Mouse (Mus musculus) forebrain, embryonic 14.5 days (tissue): ENCODE results near the gene Gpt2. TPM values are rescaled to one million over a fixed set of nuclear protein-coding genes. Genes with fewer than 3 reads are reported as not detected.
A peak's percentile ranks its signal among the peaks of the same experiment; 100 is the strongest.

ENCODE experiments used
- ATAC-seq: fragments of 200-750 bp; cut with Nextera tagmentation; 2 replicates; pipeline ENCODE4 v1.8.0; 2017; ENCODE audit warnings: mild to moderate bottlenecking, moderate library complexity
- DNase-seq: peaks from one replicate; pipeline ENCODE4 v3.0.0-alpha.2; 2015; ENCODE audit warnings: low spot score
- H3K27ac ChIP-seq: fragments of 300-500 bp; sonication (generic); 2 replicates; pipeline ENCODE4 v1.5.1; 2014; ENCODE audit warnings: low read depth, mild to moderate bottlenecking, control low read depth, low read length, moderate library complexity
- H3K27me3 ChIP-seq: fragments of 300-500 bp; sonication (generic); replicated peaks from 2 replicates; pipeline ENCODE4 v1.6.1; 2014; ENCODE audit warnings: low read length, control low read depth, mixed read lengths; ENCODE audit not compliant: control insufficient read depth, insufficient read depth
- H3K36me3 ChIP-seq: fragments of 300-500 bp; sonication (generic); 2 replicates; pipeline ENCODE4 v1.6.1; 2014; ENCODE audit warnings: low read length, control low read depth; ENCODE audit not compliant: control insufficient read depth, insufficient read depth
- H3K4me1 ChIP-seq: fragments of 300-500 bp; sonication (generic); 2 replicates; pipeline ENCODE4 v1.6.1; 2014; ENCODE audit warnings: antibody characterized with exemption, low read length, control low read depth; ENCODE audit not compliant: control insufficient read depth, insufficient read depth
- H3K4me2 ChIP-seq: fragments of 300-500 bp; sonication (generic); 2 replicates; pipeline ENCODE4 v1.6.1; 2014; ENCODE audit warnings: mild to moderate bottlenecking, control low read depth, low read length
- H3K4me3 ChIP-seq: fragments of 300-500 bp; sonication (generic); 2 replicates; pipeline ENCODE4 v1.5.1; 2014; ENCODE audit warnings: low read depth, low read length, control low read depth
- H3K9ac ChIP-seq: fragments of 300-500 bp; sonication (generic); 2 replicates; pipeline ENCODE4 v1.6.1; 2014; ENCODE audit warnings: mild to moderate bottlenecking, low read length, control low read depth, moderate library complexity
- H3K9me3 ChIP-seq: fragments of 300-500 bp; sonication (generic); replicated peaks from 2 replicates; pipeline ENCODE4 v1.6.1; 2016; ENCODE audit warnings: low read length, control low read depth, mixed read lengths; ENCODE audit not compliant: control insufficient read depth
- WGBS: fragments of 180-500 bp; shearing (Covaris S2); extraction: QIAGEN DNeasy Blood & Tissue Kit; methylation state at CpG from one replicate; pipeline ENCODE4 v1.1.7; 2014; 5-methylcytosine and 5-hydroxymethylcytosine counted together
- polyA plus RNA-seq: library from polyadenylated mRNA; unstranded; fragments of >200 nt; fragmentation: Nextera tagmentation; extraction: Ambion mirVana; gene quantifications from 2 replicates; pipeline ENCODE4 v1.2.1, GENCODE M21; 2014

Gpt2 gene
- polyA plus RNA-seq, result 29.1 and 37.3 TPM in 2 replicates

DNA sequence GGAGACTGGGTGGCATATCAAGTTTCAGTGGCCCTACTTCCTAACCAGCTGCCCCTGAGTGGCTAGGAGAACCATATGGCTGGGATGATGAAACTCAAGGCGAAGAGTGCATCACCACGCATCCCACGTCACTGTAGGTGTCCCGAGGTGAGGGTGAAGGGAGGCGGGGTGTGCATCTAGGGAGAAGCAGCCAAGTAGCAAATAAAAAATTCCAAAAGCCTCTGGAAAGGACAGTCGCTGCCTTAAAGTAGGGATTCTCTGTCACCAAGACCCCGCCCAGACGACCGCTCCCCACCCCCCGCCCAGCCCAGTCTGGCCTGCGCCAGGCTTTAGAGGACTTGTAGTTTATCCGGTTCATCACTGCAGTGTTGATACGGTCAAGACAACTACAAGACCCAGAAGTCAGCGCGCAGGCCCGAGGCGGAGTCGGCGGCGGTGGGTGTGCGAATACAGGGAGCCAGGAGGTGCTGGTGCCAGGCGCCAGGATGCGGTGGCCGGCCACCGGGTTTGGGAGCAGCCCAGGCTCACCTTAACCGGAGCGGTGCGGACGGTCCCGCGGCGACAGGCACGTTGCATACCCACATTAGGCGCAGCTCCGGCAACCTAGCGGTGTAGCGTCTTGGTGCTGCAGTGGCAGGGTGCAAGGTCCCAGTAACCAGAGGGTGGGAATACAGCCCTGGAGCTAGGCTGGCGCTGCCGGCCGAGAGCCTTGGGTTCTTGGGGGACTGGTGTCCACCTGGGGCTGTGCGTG is at the start of gene Gpt2:
Gpt2 (plus strand) TSS at position 452 of the 751 bp plus-strand sequence.
- H3K9me3 ChIP-seq, result no peaks in the 10 kb centered on the region
- H3K9ac ChIP-seq, result peak within 1 kb of the TSS; percentile 87
- peak within 1 kb of the TSS; percentile 92 for H3K4me2 ChIP-seq
- ATAC-seq, result peak; percentile 99
- peak within 1 kb of the TSS; percentile 48 for H3K27ac ChIP-seq
- H3K4me1 ChIP-seq, result peaks cover 4% of the 10 kb centered on the region; the same call in 1 of the 2 replicates
- WGBS, result under 1% methylated on average over 41 of the region's 41 CpGs
- DNase-seq, result peak; percentile 97
- no peaks in the 10 kb centered on the region for H3K27me3 ChIP-seq
- peak within 1 kb of the TSS; percentile 79 for H3K4me3 ChIP-seq
- H3K36me3 ChIP-seq, result peaks cover 9% of the 10 kb centered on the region; the same call in 1 of the 2 replicates

DNA sequence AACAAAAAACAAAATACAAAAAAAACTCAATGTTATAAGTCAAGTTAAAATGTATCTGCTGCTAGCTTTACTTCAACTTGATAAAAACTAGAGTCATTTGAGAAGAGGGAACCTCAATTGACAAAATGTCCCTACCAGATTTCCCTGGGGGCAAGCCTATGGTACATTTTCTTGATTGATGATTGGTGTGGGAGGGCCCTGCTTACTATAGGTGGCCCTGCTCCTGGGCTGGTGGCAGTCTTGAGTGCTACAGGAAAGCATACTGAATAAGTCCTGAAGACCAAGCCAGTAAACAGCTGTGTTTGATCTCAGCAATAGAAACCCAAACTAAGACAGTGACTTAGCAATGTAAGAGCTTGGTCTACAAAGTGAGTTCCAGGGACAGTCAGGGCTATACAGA is 48.3 kb upstream of the Gpt2 start:
- Histone ChIP-seq H3K4me2 (no peak overlapping the region), H3K4me3 (no peak overlapping the region), H3K36me3 (no peaks in the 10 kb centered on the region), H3K27me3 (no peaks in the 10 kb centered on the region), H3K27ac (no peak overlapping the region), H3K4me1 (no peaks in the 10 kb centered on the region), H3K9ac (no peak overlapping the region), H3K9me3 (no peaks in the 10 kb centered on the region)
- no peak for ATAC-seq
- no peak for DNase-seq

DNA sequence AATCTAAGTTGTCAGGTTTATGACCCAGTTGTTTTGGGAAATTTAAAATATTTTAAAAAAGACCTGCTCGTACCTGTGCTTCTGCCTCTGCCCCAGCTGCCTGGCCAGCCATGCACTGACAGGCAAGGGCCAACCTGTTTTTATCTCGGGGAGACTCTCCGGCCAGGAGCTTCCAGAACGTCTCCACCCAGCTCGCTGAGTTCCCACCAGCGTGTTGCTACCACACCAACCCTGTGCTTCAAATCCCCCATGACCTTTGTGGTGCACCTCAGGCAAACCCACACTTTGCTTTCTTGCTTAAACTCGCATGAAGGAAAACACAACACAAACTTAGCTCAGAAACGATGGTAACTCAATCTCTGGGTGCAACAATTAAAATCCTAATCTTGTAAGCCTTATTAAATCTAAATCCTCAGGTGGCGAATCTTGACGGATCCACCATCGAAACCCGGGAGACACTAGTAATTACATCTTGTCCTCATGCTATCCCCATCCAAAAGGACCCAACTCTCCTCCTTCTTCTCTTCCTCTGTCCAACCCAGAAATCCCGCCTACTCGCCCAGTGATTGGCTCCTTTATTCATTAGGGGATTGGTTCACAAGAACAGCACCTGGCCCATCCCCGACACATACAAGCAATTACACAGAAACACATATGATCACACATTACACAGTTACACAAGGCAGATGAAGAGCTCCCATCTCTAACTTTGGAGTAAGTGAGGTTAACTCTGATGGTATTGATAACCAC is 46.3 kb upstream of the Gpt2 start:
- WGBS, result 86% methylated on average over 15 of the region's 15 CpGs
- no peak for DNase-seq
- Histone ChIP-seq H3K4me2 (no peak overlapping the region), H3K27me3 (no peaks in the 10 kb centered on the region), H3K9ac (no peak overlapping the region), H3K9me3 (no peaks in the 10 kb centered on the region), H3K4me1 (no peaks in the 10 kb centered on the region), H3K4me3 (no peak overlapping the region), H3K36me3 (no peaks in the 10 kb centered on the region), H3K27ac (no peak overlapping the region)
- no peak for ATAC-seq

DNA sequence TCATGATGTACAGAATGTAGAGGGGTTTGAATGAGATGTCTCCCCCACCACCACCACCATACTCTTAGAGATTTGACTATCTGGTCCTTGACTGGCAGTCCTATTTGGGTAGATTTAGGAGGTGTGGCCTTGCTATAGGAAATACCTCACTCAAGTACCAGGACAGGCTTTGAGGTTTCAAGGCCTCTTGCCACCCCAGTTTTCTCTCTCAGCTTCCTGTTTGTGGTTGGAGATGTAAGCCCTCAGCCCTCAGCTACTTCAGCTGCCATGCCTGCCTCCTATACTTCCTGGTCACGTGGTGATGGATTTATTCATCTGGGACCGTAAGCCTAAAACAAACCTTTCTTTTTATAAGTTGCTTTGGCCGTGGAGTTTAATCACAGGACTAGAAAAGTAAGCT is 42.0 kb upstream of the Gpt2 start:
- no peak overlapping the region for H3K4me3 ChIP-seq

DNA sequence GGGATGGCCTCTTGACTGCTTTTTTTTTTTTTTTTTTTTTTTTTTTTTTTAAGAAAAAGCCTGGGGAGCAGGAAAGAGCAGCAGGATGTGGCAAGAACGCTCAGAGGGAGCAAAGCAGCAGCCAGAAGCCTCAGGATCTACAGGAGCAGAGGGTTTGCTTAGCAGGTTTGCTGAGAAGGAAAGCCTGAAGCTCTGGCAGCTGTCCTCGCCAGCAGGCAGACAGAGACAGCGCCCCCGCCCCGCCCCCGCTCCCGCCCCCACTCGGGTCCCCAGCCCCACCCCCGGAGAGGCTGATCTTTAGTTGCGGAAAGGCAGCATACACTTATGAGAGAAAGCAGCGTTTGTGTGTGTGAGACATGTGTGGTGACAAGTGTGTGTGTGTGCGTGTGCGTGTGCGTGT is 40.0 kb upstream of the Gpt2 start:
- DNase-seq (peak; percentile 54), ATAC-seq (peak; percentile 56)
- H3K27me3 ChIP-seq, result no peaks in the 10 kb centered on the region
- peak overlapping the region; percentile 29; the same call in 1 of the 2 replicates for H3K4me2 ChIP-seq
- no peaks in the 10 kb centered on the region for H3K9me3 ChIP-seq
- peaks cover 5% of the 10 kb centered on the region; the same call in 1 of the 2 replicates for H3K4me1 ChIP-seq
- H3K9ac ChIP-seq, result no peak overlapping the region
- H3K27ac ChIP-seq, result no peak overlapping the region; the same call in 1 of the 2 replicates
- no peak overlapping the region for H3K4me3 ChIP-seq
- 19% methylated on average over 14 of the region's 14 CpGs for WGBS
- no peaks in the 10 kb centered on the region for H3K36me3 ChIP-seq

More for the DNA sequence above, 42.0 kb upstream of the Gpt2 start:
- Histone ChIP-seq H3K4me1 (peaks cover 5% of the 10 kb centered on the region; the same call in 1 of the 2 replicates), H3K4me2 (no peak overlapping the region), H3K36me3 (no peaks in the 10 kb centered on the region), H3K27ac (no peak overlapping the region), H3K9ac (no peak overlapping the region), H3K9me3 (no peaks in the 10 kb centered on the region), H3K27me3 (no peaks in the 10 kb centered on the region)
- 88% methylated on average over 3 of the region's 3 CpGs for WGBS
- DNase-seq (no peak), ATAC-seq (no peak)

DNA sequence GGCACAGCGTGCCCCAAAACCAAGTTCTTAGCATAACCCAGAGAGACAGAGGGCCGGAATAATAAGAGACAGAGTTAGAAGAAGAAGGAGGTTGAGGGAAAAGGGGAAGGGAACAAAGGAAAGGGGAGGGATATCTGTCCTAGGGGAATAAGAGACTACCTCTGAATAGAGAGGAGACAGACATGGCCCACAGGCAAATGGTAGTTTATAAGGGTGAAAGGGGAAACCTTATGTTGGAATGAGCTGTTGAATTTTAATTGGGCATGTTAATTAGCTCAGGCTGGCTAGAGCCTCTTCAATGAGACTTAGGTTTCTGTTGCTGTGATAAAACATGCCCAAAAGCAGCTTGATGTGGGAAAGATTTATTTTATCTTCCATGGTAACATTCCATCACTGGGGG is 39.1 kb upstream of the Gpt2 start:
- 24% methylated on average over 2 of the region's 2 CpGs for WGBS
- Histone ChIP-seq H3K27ac (peak overlapping the region; percentile 64; the same call in 1 of the 2 replicates), H3K9ac (no peak overlapping the region), H3K4me1 (peaks cover 5% of the 10 kb centered on the region; the same call in 1 of the 2 replicates), H3K4me3 (no peak overlapping the region), H3K9me3 (no peaks in the 10 kb centered on the region), H3K27me3 (no peaks in the 10 kb centered on the region), H3K36me3 (no peaks in the 10 kb centered on the region), H3K4me2 (no peak overlapping the region)
- ATAC-seq (peak; percentile 49; the same call in 1 of the 2 replicates), DNase-seq (peak; percentile 50)

DNA sequence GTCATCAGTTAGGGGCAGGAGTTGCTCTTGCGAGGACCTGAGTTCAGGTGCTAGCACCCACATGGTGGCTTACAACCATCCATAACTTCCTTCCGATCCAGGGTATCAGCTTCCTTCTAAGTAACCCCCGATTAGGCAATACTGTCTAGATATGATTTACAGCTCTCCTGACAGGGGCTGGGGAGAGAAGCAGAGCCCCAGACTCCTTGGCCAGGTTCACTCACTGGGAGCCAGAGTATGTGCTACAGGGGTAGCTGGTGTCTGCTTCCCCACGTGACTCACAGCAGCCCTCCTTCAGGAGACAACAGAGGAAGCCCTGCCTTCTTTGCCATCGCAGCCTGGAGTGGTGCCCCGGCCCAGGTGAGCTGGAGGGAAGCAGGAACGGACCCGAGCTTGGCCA is 37.6 kb upstream of the Gpt2 start:
- Histone ChIP-seq H3K27ac (no peak overlapping the region), H3K36me3 (no peaks in the 10 kb centered on the region), H3K9me3 (no peaks in the 10 kb centered on the region), H3K4me1 (peaks cover 5% of the 10 kb centered on the region; the same call in 1 of the 2 replicates), H3K4me2 (no peak overlapping the region), H3K4me3 (no peak overlapping the region), H3K27me3 (no peaks in the 10 kb centered on the region), H3K9ac (no peak overlapping the region)
- DNase-seq, result no peak
- WGBS, result 73% methylated on average over 8 of the region's 8 CpGs
- ATAC-seq, result no peak

DNA sequence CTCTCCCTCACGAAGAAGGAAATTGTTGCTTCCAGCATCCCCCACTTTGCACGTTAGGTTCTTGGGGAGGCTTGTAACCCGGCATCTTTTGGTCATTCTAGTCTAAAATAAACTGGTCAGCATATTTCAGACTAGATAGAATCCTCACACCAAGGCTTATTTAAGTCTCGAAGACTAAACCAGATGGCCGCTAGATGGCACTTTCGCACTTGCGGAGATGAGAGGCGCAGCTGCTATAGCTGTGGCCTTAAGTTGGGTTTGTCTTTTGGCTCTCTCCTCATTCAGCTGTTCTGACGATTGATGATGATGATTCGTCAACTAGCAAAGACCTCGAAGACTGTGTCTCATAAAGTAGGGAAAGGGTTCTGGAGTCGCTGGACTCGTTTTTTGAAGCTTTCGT is 35.8 kb upstream of the Gpt2 start:
- Histone ChIP-seq H3K4me2 (no peak overlapping the region), H3K4me1 (peaks cover 5% of the 10 kb centered on the region; the same call in 1 of the 2 replicates), H3K27ac (no peak overlapping the region), H3K9me3 (no peaks in the 10 kb centered on the region), H3K9ac (no peak overlapping the region), H3K27me3 (no peaks in the 10 kb centered on the region), H3K36me3 (no peaks in the 10 kb centered on the region), H3K4me3 (no peak overlapping the region)
- DNase-seq (peak; percentile 96), ATAC-seq (peak; percentile 68)
- WGBS, result 12% methylated on average over 14 of the region's 14 CpGs

DNA sequence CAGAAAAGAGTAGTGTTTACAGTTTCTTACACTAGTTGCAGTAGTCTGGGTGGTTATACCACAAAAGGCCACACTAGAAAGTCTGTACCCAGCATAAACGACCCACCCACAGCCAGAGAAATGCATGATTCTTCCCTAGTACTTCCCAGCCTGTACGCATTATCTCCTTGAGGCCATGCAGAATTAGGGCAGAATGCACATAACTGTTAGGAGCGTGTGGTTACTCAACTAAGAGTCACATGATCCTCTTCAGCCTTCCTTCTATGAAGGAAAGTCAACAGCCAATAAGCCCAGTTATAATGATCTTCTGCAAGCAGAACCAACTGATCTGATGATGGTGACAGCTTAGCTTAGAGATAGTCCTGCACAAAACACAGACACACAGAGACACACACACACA is 32.8 kb upstream of the Gpt2 start:
- Histone ChIP-seq H3K4me2 (no peak overlapping the region), H3K27ac (no peak overlapping the region), H3K4me1 (no peaks in the 10 kb centered on the region), H3K4me3 (no peak overlapping the region), H3K9me3 (no peaks in the 10 kb centered on the region), H3K36me3 (no peaks in the 10 kb centered on the region), H3K9ac (no peak overlapping the region), H3K27me3 (no peaks in the 10 kb centered on the region)
- ATAC-seq (no peak), DNase-seq (no peak)
- WGBS, result 78% methylated on average over 3 of the region's 3 CpGs
